Mouse (Mus musculus): Measurements from ENCODE around the gene Gm21987.

GRCm38 (mm10) chr16:38365390-38365789 lies 18.6 kb downstream of the Gm21987 start:
- no peak for TF ChIP-seq POLR2A (IDR thresholded peaks at IDR 0.05; ENCODE audit: low read depth, low read length)
- TF ChIP-seq CTCF (IDR thresholded peaks at IDR 0.05; ENCODE audit: borderline replicate concordance, insufficient read depth, low read length), result no peak

Measured in embryonic fibroblast, embryonic 13.5 days (primary cell).